Mouse (Mus musculus) urinary bladder, adult 2 months (tissue): ENCODE data around the gene Prc1. TPM values are rescaled to one million over a fixed set of nuclear protein-coding genes. Genes with fewer than 3 reads are reported as not detected.

ENCODE experiments used
- DNase-seq: peaks from one replicate; pipeline ENCODE4 v3.0.0; 2022; ENCODE audit warnings: low spot score
- polyA plus RNA-seq: library from polyadenylated mRNA; depleted of rRNA; stranded (reverse); fragments of >200 nt; gene quantifications from 2 replicates; pipeline ENCODE4 v1.2.3, GENCODE M21; 2012

Gene Prc1
- polyA plus RNA-seq, 1 experiment = 5.7 TPM

GRCm38 (mm10) chr7:80334848-80335247, 40.6 kb downstream of the Prc1 start:
- DNase-seq = no peak

- no peak for DNase-seq
These were observed 42.7 kb downstream of the Prc1 start for GRCm38 (mm10) chr7:80336932-80337331.

GRCm38 (mm10) chr7:80339371-80339770, 45.1 kb downstream of the Prc1 start:
- no peak for DNase-seq

- peak; percentile 88 for DNase-seq
These were observed 45.8 kb downstream of the Prc1 start for GRCm38 (mm10) chr7:80339793-80340628.

- DNase-seq = no peak
These were observed 46.5 kb downstream of the Prc1 start, which contains the start of gene Unc45a for GRCm38 (mm10) chr7:80340793-80341192. Gene Unc45a, minus strand, starts transcription at chr7:80341005.

- no peak for DNase-seq
These were observed 47.5 kb downstream of the Prc1 start for GRCm38 (mm10) chr7:80341793-80342192.

- peak; percentile 90 for DNase-seq
These were observed 48.6 kb downstream of the Prc1 start, which contains the start of gene Hddc3 for GRCm38 (mm10) chr7:80342858-80343257. Gene Hddc3, plus strand, starts transcription at chr7:80343104.

GRCm38 (mm10) chr7:80343270-80344018, 49.2 kb downstream of the Prc1 start:
- no peak for DNase-seq

- DNase-seq = no peak
These were observed 51.9 kb downstream of the Prc1 start for GRCm38 (mm10) chr7:80346173-80346572.

- no peak for DNase-seq
These were observed 52.6 kb downstream of the Prc1 start for GRCm38 (mm10) chr7:80346830-80347229.

- DNase-seq = no peak
These were observed 53.7 kb downstream of the Prc1 start for GRCm38 (mm10) chr7:80347670-80348586.

GRCm38 (mm10) chr7:80350808-80351207, 56.6 kb downstream of the Prc1 start:
- DNase-seq = no peak

- no peak for DNase-seq
These were observed 58.7 kb downstream of the Prc1 start for GRCm38 (mm10) chr7:80352920-80353319.

GRCm38 (mm10) chr7:80356351-80356750, 62.1 kb downstream of the Prc1 start:
- DNase-seq = no peak

GRCm38 (mm10) chr7:80357156-80357555, 62.9 kb downstream of the Prc1 start:
- no peak for DNase-seq

GRCm38 (mm10) chr7:80358039-80358438, 63.8 kb downstream of the Prc1 start:
- DNase-seq = no peak

GRCm38 (mm10) chr7:80360435-80360834, 66.2 kb downstream of the Prc1 start:
- DNase-seq = no peak

GRCm38 (mm10) chr7:80365759-80366158, 71.5 kb downstream of the Prc1 start:
- no peak for DNase-seq
